Mouse (Mus musculus) liver, embryonic 15.5 days (tissue): ENCODE results near the gene Tmem108. TPM values are rescaled to one million over a fixed set of nuclear protein-coding genes. Genes with fewer than 3 reads are reported as not detected.

ENCODE experiments used
- ATAC-seq: fragments of 200-750 bp; cut with Nextera tagmentation; 2 replicates; pipeline ENCODE4 v1.8.0; 2017; ENCODE audit warnings: moderate number of reproducible peaks, mild to moderate bottlenecking, moderate library complexity; ENCODE audit not compliant: insufficient read depth
- H3K27ac ChIP-seq: fragments of 300-500 bp; sonication (generic); replicated peaks from 2 replicates; pipeline ENCODE4 v1.5.1; 2015; ENCODE audit warnings: mild to moderate bottlenecking, inconsistent platforms
- H3K27me3 ChIP-seq: fragments of 300-500 bp; sonication (generic); 2 replicates; pipeline ENCODE4 v1.6.1; 2015; ENCODE audit warnings: mild to moderate bottlenecking, inconsistent platforms
- H3K36me3 ChIP-seq: fragments of 300-500 bp; sonication (generic); replicated peaks from 2 replicates; pipeline ENCODE4 v1.6.1; 2015; ENCODE audit warnings: moderate library complexity, mild to moderate bottlenecking, inconsistent platforms
- H3K4me1 ChIP-seq: fragments of 300-500 bp; sonication (generic); replicated peaks from 2 replicates; pipeline ENCODE4 v1.6.1; 2015; ENCODE audit warnings: inconsistent platforms
- H3K4me2 ChIP-seq: fragments of 300-500 bp; sonication (generic); 2 replicates; pipeline ENCODE4 v1.6.1; 2015; ENCODE audit warnings: moderate library complexity, mild to moderate bottlenecking, inconsistent platforms
- H3K4me3 ChIP-seq: fragments of 300-500 bp; sonication (generic); replicated peaks from 2 replicates; pipeline ENCODE4 v1.5.1; 2015; ENCODE audit warnings: mild to moderate bottlenecking, inconsistent platforms
- H3K9ac ChIP-seq: fragments of 300-500 bp; sonication (generic); 2 replicates; pipeline ENCODE4 v1.6.1; 2015; ENCODE audit warnings: moderate library complexity, mild to moderate bottlenecking, inconsistent platforms
- H3K9me3 ChIP-seq: fragments of 300-500 bp; sonication (generic); replicated peaks from 2 replicates; pipeline ENCODE4 v1.6.1; 2016; ENCODE audit warnings: inconsistent platforms
- WGBS: fragments of 180-500 bp; shearing (Covaris S2); methylation state at CpG from one replicate; pipeline ENCODE4 v1.1.7; 2015; ENCODE audit warnings: mixed read lengths; ENCODE audit not compliant: insufficient replicate concordance; 5-methylcytosine and 5-hydroxymethylcytosine counted together
- polyA plus RNA-seq: library from polyadenylated mRNA; unstranded; fragments of >200 nt; fragmentation: Nextera tagmentation; extraction: Ambion mirVana; gene quantifications from 2 replicates; pipeline ENCODE4 v1.2.1, GENCODE M21; 2015

Gene Tmem108
- polyA plus RNA-seq, 1 experiment from 2014 or later: 1.1 TPM

DNA sequence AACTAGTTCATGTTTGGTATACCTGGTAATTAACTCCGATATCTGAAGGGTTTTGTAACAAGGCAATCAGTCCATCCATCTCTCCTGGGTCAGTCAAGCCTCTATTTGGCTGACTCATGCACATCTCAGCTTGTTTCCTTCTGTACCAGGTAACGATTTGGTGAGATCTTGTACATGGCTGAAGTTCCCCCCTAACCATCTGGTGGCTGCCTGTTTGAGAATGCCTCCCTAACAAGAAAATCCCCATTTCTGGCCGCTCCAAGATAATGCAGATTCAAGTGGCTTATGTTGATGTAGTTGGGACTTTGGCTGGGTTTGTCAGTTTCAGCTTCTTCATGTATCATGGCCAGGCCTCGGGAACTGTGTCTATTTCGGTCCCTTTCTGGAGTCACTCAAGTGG, 170.8 kb downstream of the Tmem108 start:
- WGBS: 60% methylated on average over 5 of the region's 5 CpGs

GRCm38 (mm10) chr9:103584865-103585264, 176.8 kb downstream of the Tmem108 start:
- Histone ChIP-seq H3K27ac (no peak overlapping the region), H3K4me3 (no peak overlapping the region), H3K4me2 (no peak overlapping the region), H3K9me3 (no peaks in the 10 kb centered on the region), H3K4me1 (no peaks in the 10 kb centered on the region), H3K36me3 (no peaks in the 10 kb centered on the region), H3K9ac (no peak overlapping the region), H3K27me3 (no peaks in the 10 kb centered on the region)
- 67% methylated on average over 4 of the region's 4 CpGs for WGBS
- no peak for ATAC-seq

More for the DNA sequence above, 170.8 kb downstream of the Tmem108 start:
- Histone ChIP-seq H3K27ac (no peak overlapping the region), H3K36me3 (no peaks in the 10 kb centered on the region), H3K4me2 (no peak overlapping the region), H3K4me3 (no peak overlapping the region), H3K9me3 (no peaks in the 10 kb centered on the region), H3K9ac (no peak overlapping the region), H3K4me1 (no peaks in the 10 kb centered on the region), H3K27me3 (no peaks in the 10 kb centered on the region)
- ATAC-seq: no peak

DNA sequence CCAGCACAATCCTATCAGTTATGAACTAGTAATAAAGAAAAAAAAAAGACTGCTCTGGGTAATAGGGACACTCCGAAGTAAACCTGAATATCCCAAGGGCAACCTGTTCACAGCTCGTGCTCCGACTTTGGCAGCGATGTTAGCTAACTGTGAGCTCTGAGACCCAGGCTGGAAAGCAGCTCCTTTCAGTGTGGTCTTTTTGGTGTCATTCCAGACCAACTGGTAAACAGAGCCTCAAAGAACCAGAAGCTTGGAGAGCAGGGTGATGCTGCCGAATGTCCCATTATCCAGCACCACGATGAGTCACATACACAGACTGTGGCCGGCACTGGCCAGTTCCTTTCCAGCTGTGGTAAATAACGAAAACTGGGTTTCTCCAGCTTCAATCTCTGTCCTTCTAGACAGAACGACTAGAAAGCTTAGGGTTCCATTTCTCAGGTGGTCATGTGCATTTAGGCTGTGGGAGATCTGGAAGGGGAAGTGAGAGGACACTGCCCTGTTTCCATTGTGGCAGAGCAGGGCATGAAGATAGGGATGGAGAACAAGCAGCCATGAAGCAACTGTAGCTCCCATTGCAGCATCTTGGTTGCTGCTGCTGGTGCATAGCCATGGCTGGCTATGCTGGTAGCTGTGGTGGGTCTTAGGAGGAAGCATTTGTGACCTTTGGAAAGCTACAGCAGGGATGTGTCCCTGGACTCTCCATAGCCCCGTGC, 179.2 kb downstream of the Tmem108 start:
- Histone ChIP-seq H3K9ac (no peak overlapping the region), H3K27me3 (no peaks in the 10 kb centered on the region), H3K4me1 (no peaks in the 10 kb centered on the region), H3K4me2 (no peak overlapping the region), H3K4me3 (no peak overlapping the region), H3K27ac (no peak overlapping the region), H3K36me3 (no peaks in the 10 kb centered on the region), H3K9me3 (no peaks in the 10 kb centered on the region)
- no peak for ATAC-seq
- WGBS: 70% methylated on average over 10 of the region's 10 CpGs

GRCm38 (mm10) chr9:103580621-103581020, 181.0 kb downstream of the Tmem108 start:
- Histone ChIP-seq H3K4me2 (no peak overlapping the region), H3K27ac (no peak overlapping the region), H3K36me3 (no peaks in the 10 kb centered on the region), H3K9ac (no peak overlapping the region), H3K9me3 (no peaks in the 10 kb centered on the region), H3K27me3 (no peaks in the 10 kb centered on the region), H3K4me3 (no peak overlapping the region), H3K4me1 (no peaks in the 10 kb centered on the region)
- WGBS: 77% methylated on average over 6 of the region's 6 CpGs
- no peak for ATAC-seq

GRCm38 (mm10) chr9:103580186-103580585, 181.5 kb downstream of the Tmem108 start:
- H3K9ac ChIP-seq: no peak overlapping the region
- H3K4me1 ChIP-seq: no peaks in the 10 kb centered on the region
- H3K9me3 ChIP-seq: no peaks in the 10 kb centered on the region
- H3K27ac ChIP-seq: no peak overlapping the region
- no peaks in the 10 kb centered on the region for H3K36me3 ChIP-seq
- H3K4me2 ChIP-seq: no peak overlapping the region
- H3K27me3 ChIP-seq: no peaks in the 10 kb centered on the region
- ATAC-seq: no peak
- no peak overlapping the region for H3K4me3 ChIP-seq
- 67% methylated on average over 4 of the region's 4 CpGs for WGBS

- Histone ChIP-seq H3K4me3 (no peak overlapping the region), H3K9ac (no peak overlapping the region), H3K4me2 (no peak overlapping the region), H3K27ac (no peak overlapping the region), H3K36me3 (no peaks in the 10 kb centered on the region), H3K9me3 (no peaks in the 10 kb centered on the region), H3K4me1 (no peaks in the 10 kb centered on the region), H3K27me3 (no peaks in the 10 kb centered on the region)
- no peak for ATAC-seq
- WGBS: 63% methylated on average over 9 of the region's 9 CpGs
Observed at GRCm38 (mm10) chr9:103579411-103580026, 182.1 kb downstream of the Tmem108 start.

DNA sequence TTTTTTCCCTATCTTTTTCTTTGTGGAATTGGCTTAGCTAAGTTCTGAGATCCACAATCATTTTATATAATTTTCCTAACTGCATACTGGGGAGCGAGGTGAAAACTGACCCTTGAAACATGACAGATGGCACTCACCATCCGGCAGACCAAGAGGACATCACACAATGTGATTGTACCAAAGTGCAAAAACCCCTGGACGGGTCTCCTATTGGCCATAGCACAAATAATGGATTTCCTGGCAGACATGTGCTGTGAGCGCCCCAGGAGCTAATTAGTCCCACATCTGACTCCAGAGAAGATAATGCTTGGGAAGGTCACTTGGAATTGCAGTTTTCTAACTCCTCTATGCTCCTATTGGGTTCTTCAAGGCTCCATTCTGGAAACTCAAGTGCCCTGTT, 183.9 kb downstream of the Tmem108 start:
- Histone ChIP-seq H3K36me3 (no peaks in the 10 kb centered on the region), H3K27me3 (no peaks in the 10 kb centered on the region), H3K4me3 (no peak overlapping the region), H3K9me3 (no peaks in the 10 kb centered on the region), H3K4me2 (no peak overlapping the region), H3K9ac (no peak overlapping the region), H3K4me1 (no peaks in the 10 kb centered on the region), H3K27ac (no peak overlapping the region)
- 51% methylated on average over 4 of the region's 4 CpGs for WGBS
- ATAC-seq: no peak

GRCm38 (mm10) chr9:103577181-103577580, 184.5 kb downstream of the Tmem108 start:
- H3K27ac ChIP-seq: no peak overlapping the region
- no peaks in the 10 kb centered on the region for H3K27me3 ChIP-seq
- WGBS: 59% methylated on average over 5 of the region's 5 CpGs
- no peaks in the 10 kb centered on the region for H3K9me3 ChIP-seq
- H3K9ac ChIP-seq: no peak overlapping the region
- no peak overlapping the region for H3K4me2 ChIP-seq
- H3K4me3 ChIP-seq: no peak overlapping the region
- no peak for ATAC-seq
- H3K36me3 ChIP-seq: no peaks in the 10 kb centered on the region
- no peaks in the 10 kb centered on the region for H3K4me1 ChIP-seq

- Histone ChIP-seq H3K27ac (no peak overlapping the region), H3K4me3 (no peak overlapping the region), H3K27me3 (no peaks in the 10 kb centered on the region), H3K9me3 (no peaks in the 10 kb centered on the region), H3K4me2 (no peak overlapping the region), H3K4me1 (no peaks in the 10 kb centered on the region), H3K9ac (no peak overlapping the region), H3K36me3 (no peaks in the 10 kb centered on the region)
- WGBS: 70% methylated on average over 5 of the region's 5 CpGs
- ATAC-seq: no peak
Observed at GRCm38 (mm10) chr9:103575901-103576300, 185.7 kb downstream of the Tmem108 start.

GRCm38 (mm10) chr9:103573994-103574750, 187.5 kb downstream of the Tmem108 start:
- Histone ChIP-seq H3K4me3 (no peak overlapping the region), H3K27ac (no peak overlapping the region), H3K36me3 (no peaks in the 10 kb centered on the region), H3K9me3 (no peaks in the 10 kb centered on the region), H3K4me2 (no peak overlapping the region), H3K4me1 (no peaks in the 10 kb centered on the region), H3K27me3 (no peaks in the 10 kb centered on the region), H3K9ac (no peak overlapping the region)
- no peak for ATAC-seq
- WGBS: 19% methylated on average over 5 of the region's 5 CpGs

- Histone ChIP-seq H3K4me3 (no peak overlapping the region), H3K36me3 (no peaks in the 10 kb centered on the region), H3K27me3 (no peaks in the 10 kb centered on the region), H3K27ac (no peak overlapping the region), H3K4me1 (no peaks in the 10 kb centered on the region), H3K9me3 (no peaks in the 10 kb centered on the region), H3K9ac (no peak overlapping the region), H3K4me2 (no peak overlapping the region)
- WGBS: 66% methylated on average over 14 of the region's 14 CpGs
- no peak for ATAC-seq
Observed at GRCm38 (mm10) chr9:103570158-103570741, 191.4 kb downstream of the Tmem108 start.
